Mouse (Mus musculus): ENCODE measurements around the gene Ntn1. TPM values are rescaled to one million over a fixed set of nuclear protein-coding genes. Genes with fewer than 3 reads are reported as not detected.

The Ntn1 gene
- polyA plus RNA-seq, 1 experiment = 15.6 TPM

- Histone ChIP-seq H3K4me3 (no peak overlapping the region), H3ac (ENCODE audit: control insufficient read depth, insufficient read length) (no peak overlapping the region), H3K36me3 (ENCODE audit: control insufficient read depth, insufficient read depth) (no peaks in the 10 kb centered on the region), H3K79me2 (ENCODE audit: control insufficient read depth, insufficient read depth) (no peaks in the 10 kb centered on the region), H3K4me2 (ENCODE audit: low read depth) (no peak overlapping the region), H3K27me3 (ENCODE audit: control insufficient read depth, insufficient read depth, insufficient read length) (no peaks in the 10 kb centered on the region)
- TF ChIP-seq CEBPB (IDR thresholded peaks at IDR 0.05; ENCODE audit: insufficient read depth, poor library complexity, severe bottlenecking) = no peak
- TF ChIP-seq MAX (IDR thresholded peaks at IDR 0.05; ENCODE audit: low read depth) = no peak
- TF ChIP-seq POLR2AphosphoS2 (IDR thresholded peaks at IDR 0.05; ENCODE audit: insufficient read length, low read depth) = no peak
- TF ChIP-seq TCF3 (IDR thresholded peaks at IDR 0.05; ENCODE audit: insufficient read length, low read depth) = no peak
- TF ChIP-seq MYOD1 (IDR thresholded peaks at IDR 0.05; ENCODE audit: control insufficient read depth in 1 of 3, insufficient read length in 2 of 3, low read depth in 2 of 3) = no peak
- TF ChIP-seq SRF (IDR thresholded peaks at IDR 0.05; ENCODE audit: control insufficient read depth, insufficient read length, low read depth) = no peak
- no peak for TF ChIP-seq REST (IDR thresholded peaks at IDR 0.05; ENCODE audit: insufficient read depth, insufficient read length)
- no peak for TF ChIP-seq TCF12 (IDR thresholded peaks at IDR 0.05; ENCODE audit: insufficient read depth, poor library complexity, severe bottlenecking)
- TF ChIP-seq USF1 (IDR thresholded peaks at IDR 0.05; ENCODE audit: low read depth) = no peak
- TF ChIP-seq POLR2A (IDR thresholded peaks at IDR 0.05; ENCODE audit: insufficient read length, low read depth) = no peak
- no peak for TF ChIP-seq E2F4 (IDR thresholded peaks at IDR 0.05; ENCODE audit: insufficient read depth)
- TF ChIP-seq MYOG (IDR thresholded peaks at IDR 0.05; ENCODE audit: control insufficient read depth in 1 of 3, insufficient read depth in 1 of 3, insufficient read length in 2 of 3, low read depth in 2 of 3) = no peak
Measured at GRCm38 (mm10) chr11:68331676-68332265, 68.9 kb downstream of the Ntn1 start.

GRCm38 (mm10) chr11:68331117-68331437 lies 69.5 kb downstream of the Ntn1 start:
- TF ChIP-seq CEBPB (IDR thresholded peaks at IDR 0.05; ENCODE audit: insufficient read depth, poor library complexity, severe bottlenecking) = no peak
- no peak for TF ChIP-seq MYOD1 (IDR thresholded peaks at IDR 0.05; ENCODE audit: control insufficient read depth in 1 of 3, insufficient read length in 2 of 3, low read depth in 2 of 3)
- TF ChIP-seq SRF (IDR thresholded peaks at IDR 0.05; ENCODE audit: control insufficient read depth, insufficient read length, low read depth) = no peak
- no peak overlapping the region for H3K4me3 ChIP-seq
- H3K27me3 ChIP-seq (ENCODE audit: control insufficient read depth, insufficient read depth, insufficient read length) = no peaks in the 10 kb centered on the region
- H3ac ChIP-seq (ENCODE audit: control insufficient read depth, insufficient read length) = no peak overlapping the region
- H3K79me2 ChIP-seq (ENCODE audit: control insufficient read depth, insufficient read depth) = no peaks in the 10 kb centered on the region
- no peaks in the 10 kb centered on the region for H3K36me3 ChIP-seq (ENCODE audit: control insufficient read depth, insufficient read depth)
- no peak overlapping the region for H3K4me2 ChIP-seq (ENCODE audit: low read depth)

- no peak overlapping the region for H3ac ChIP-seq (ENCODE audit: control insufficient read depth, insufficient read length)
- H3K79me2 ChIP-seq (ENCODE audit: control insufficient read depth, insufficient read depth) = no peaks in the 10 kb centered on the region
- no peaks in the 10 kb centered on the region for H3K27me3 ChIP-seq (ENCODE audit: control insufficient read depth, insufficient read depth, insufficient read length)
- TF ChIP-seq REST (IDR thresholded peaks at IDR 0.05; ENCODE audit: insufficient read depth, insufficient read length) (no peak), USF1 (IDR thresholded peaks at IDR 0.05; ENCODE audit: low read depth) (no peak), POLR2A (IDR thresholded peaks at IDR 0.05; ENCODE audit: insufficient read length, low read depth) (no peak), POLR2AphosphoS2 (IDR thresholded peaks at IDR 0.05; ENCODE audit: insufficient read length, low read depth) (no peak), TCF12 (IDR thresholded peaks at IDR 0.05; ENCODE audit: insufficient read depth, poor library complexity, severe bottlenecking) (no peak), MAX (IDR thresholded peaks at IDR 0.05; ENCODE audit: low read depth) (no peak), MYOG (IDR thresholded peaks at IDR 0.05; ENCODE audit: control insufficient read depth in 1 of 3, insufficient read depth in 1 of 3, insufficient read length in 2 of 3, low read depth in 2 of 3) (no peak), SRF (IDR thresholded peaks at IDR 0.05; ENCODE audit: control insufficient read depth, insufficient read length, low read depth) (no peak), TCF3 (IDR thresholded peaks at IDR 0.05; ENCODE audit: insufficient read length, low read depth) (no peak), E2F4 (IDR thresholded peaks at IDR 0.05; ENCODE audit: insufficient read depth) (no peak), MYOD1 (IDR thresholded peaks at IDR 0.05; ENCODE audit: control insufficient read depth in 1 of 3, insufficient read length in 2 of 3, low read depth in 2 of 3) (no peak), CEBPB (IDR thresholded peaks at IDR 0.05; ENCODE audit: insufficient read depth, poor library complexity, severe bottlenecking) (no peak)
- H3K4me3 ChIP-seq = no peak overlapping the region
- no peaks in the 10 kb centered on the region for H3K36me3 ChIP-seq (ENCODE audit: control insufficient read depth, insufficient read depth)
- no peak overlapping the region for H3K4me2 ChIP-seq (ENCODE audit: low read depth)
Measured at GRCm38 (mm10) chr11:68330398-68331116, 70.1 kb downstream of the Ntn1 start.

- H3K36me3 ChIP-seq (ENCODE audit: control insufficient read depth, insufficient read depth) = no peaks in the 10 kb centered on the region
- H3K4me3 ChIP-seq = no peak overlapping the region
- H3K27me3 ChIP-seq (ENCODE audit: control insufficient read depth, insufficient read depth, insufficient read length) = no peaks in the 10 kb centered on the region
- H3K79me2 ChIP-seq (ENCODE audit: control insufficient read depth, insufficient read depth) = no peaks in the 10 kb centered on the region
- no peak overlapping the region for H3K4me2 ChIP-seq (ENCODE audit: low read depth)
- no peak overlapping the region for H3ac ChIP-seq (ENCODE audit: control insufficient read depth, insufficient read length)
- no peak for TF ChIP-seq MYOG (IDR thresholded peaks at IDR 0.05; ENCODE audit: control insufficient read depth in 1 of 3, insufficient read depth in 1 of 3, insufficient read length in 2 of 3, low read depth in 2 of 3)
- no peak for TF ChIP-seq USF1 (IDR thresholded peaks at IDR 0.05; ENCODE audit: low read depth)
- TF ChIP-seq TCF3 (IDR thresholded peaks at IDR 0.05; ENCODE audit: insufficient read length, low read depth) = no peak
- TF ChIP-seq E2F4 (IDR thresholded peaks at IDR 0.05; ENCODE audit: insufficient read depth) = no peak
- no peak for TF ChIP-seq REST (IDR thresholded peaks at IDR 0.05; ENCODE audit: insufficient read depth, insufficient read length)
Measured at GRCm38 (mm10) chr11:68324863-68325262, 75.8 kb downstream of the Ntn1 start.

GRCm38 (mm10) chr11:68321417-68321816 lies 79.2 kb downstream of the Ntn1 start:
- TF ChIP-seq MYOG (IDR thresholded peaks at IDR 0.05; ENCODE audit: control insufficient read depth in 1 of 3, insufficient read depth in 1 of 3, insufficient read length in 2 of 3, low read depth in 2 of 3) = peak in 1 of 3 experiments; percentile 25
- no peak for TF ChIP-seq POLR2A (IDR thresholded peaks at IDR 0.05; ENCODE audit: insufficient read length, low read depth)
- Histone ChIP-seq H3K4me2 (ENCODE audit: low read depth) (no peak overlapping the region), H3K4me3 (no peak overlapping the region), H3K27me3 (ENCODE audit: control insufficient read depth, insufficient read depth, insufficient read length) (no peaks in the 10 kb centered on the region), H3K79me2 (ENCODE audit: control insufficient read depth, insufficient read depth) (no peaks in the 10 kb centered on the region), H3ac (ENCODE audit: control insufficient read depth, insufficient read length) (no peak overlapping the region), H3K36me3 (ENCODE audit: control insufficient read depth, insufficient read depth) (no peaks in the 10 kb centered on the region)

All from myocyte (in vitro differentiated cells).